Mouse (Mus musculus) kidney, adult 2 months (tissue): ENCODE results near the gene Itgb4.

Experiments
- CTCF ChIP-seq: fragments of 200-500 bp; conservative IDR thresholded peaks from 2 replicates; pipeline ENCODE4 v1.5.1; 2011; ENCODE audit warnings: low read depth, mild to moderate bottlenecking, control low read depth, low read length, moderate library complexity, mixed read lengths; ENCODE audit not compliant: insufficient read depth, insufficient read length
- POLR2A ChIP-seq: fragments of 200-500 bp; IDR thresholded peaks from one replicate; pipeline ENCODE4 v1.6.1; 2011; ENCODE audit warnings: low read depth, low read length, control low read depth

DNA sequence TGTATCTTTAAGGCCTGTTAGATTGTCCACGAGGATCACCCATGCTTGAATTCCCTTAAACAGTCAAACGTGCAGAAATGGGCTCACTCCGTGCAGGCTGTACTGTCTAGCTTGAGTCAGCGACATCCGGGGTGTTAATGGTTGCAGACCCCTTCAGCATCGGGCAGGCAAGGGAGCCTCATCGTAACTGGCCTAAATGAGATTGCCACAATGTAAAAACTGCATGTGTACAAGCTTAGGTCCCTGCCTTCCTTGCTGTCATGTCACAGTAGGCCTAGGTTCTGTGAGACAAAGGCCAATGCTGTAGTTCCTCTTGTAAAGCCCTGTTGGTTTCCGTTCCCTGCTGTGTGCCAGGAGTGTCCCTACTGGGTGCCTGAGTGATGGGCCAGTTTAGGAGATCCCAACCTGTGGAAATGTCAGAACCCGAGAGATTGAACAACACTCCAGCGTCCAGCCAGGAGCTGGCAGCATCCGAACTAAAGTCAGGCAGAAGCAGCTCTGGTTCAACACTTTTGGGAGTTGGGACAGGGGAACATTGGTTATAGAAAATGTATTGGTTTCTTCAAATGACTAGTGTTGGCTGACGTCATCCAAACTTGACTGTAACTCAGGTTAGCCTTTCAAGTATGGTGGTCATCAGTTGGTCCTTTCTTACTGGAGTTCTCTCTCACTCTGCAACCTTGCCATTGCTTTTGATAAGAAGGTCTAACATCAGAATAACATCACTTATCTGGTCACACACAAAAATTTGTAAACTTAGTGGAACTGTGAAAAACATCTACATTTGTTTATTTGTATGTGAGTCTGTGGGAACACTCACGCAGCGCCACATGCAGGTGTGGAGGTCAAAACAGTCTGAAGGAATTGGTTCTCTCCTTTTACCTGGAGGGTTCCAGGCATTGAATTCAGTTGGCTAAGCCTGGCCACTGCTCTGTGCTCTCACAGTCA lies 56.7 kb downstream of the Itgb4 start:
- TF ChIP-seq CTCF (no peak), POLR2A (no peak)
